Mouse (Mus musculus) spleen, embryonic (tissue): ENCODE data around the gene Zfp207.
"Not testable (repeated sequence)": the region's sequence is repeated elsewhere in the genome, so short reads cannot be mapped to it uniquely, and the experiment has no call there.

Experiments
- CTCF ChIA-PET: fragments of 350-600 bp; sonication (Branson Sonifier 250); formaldehyde crosslinking; loops from one replicate; lab custom pipeline; 2022; lab: Charles Lee

Zfp207 gene

GRCm38 (mm10) chr11:80407878-80408277, 24.8 kb downstream of the Zfp207 start:
- CTCF ChIA-PET = not testable (repeated sequence)

- CTCF ChIA-PET = interaction anchor here (0.7 kb wide), 1 partner anchor 675 kb away, joined by 4 read pairs; no protein-coding TSS in a partner anchor
Observed at GRCm38 (mm10) chr11:80410377-80410776, 27.3 kb downstream of the Zfp207 start.

- CTCF ChIA-PET = no interaction called here
Observed at GRCm38 (mm10) chr11:80417085-80417484, 34.0 kb downstream of the Zfp207 start.

- CTCF ChIA-PET = no interaction called here
Observed at GRCm38 (mm10) chr11:80419743-80420142, 36.7 kb downstream of the Zfp207 start.

GRCm38 (mm10) chr11:80420202-80420984, 37.3 kb downstream of the Zfp207 start:
- CTCF ChIA-PET = no interaction called here

- CTCF ChIA-PET = no interaction called here
Observed at GRCm38 (mm10) chr11:80421421-80422047, 38.5 kb downstream of the Zfp207 start.

GRCm38 (mm10) chr11:80424691-80425090, 41.6 kb downstream of the Zfp207 start:
- CTCF ChIA-PET = no interaction called here

GRCm38 (mm10) chr11:80425247-80425778, 42.2 kb downstream of the Zfp207 start:
- CTCF ChIA-PET = no interaction called here

- CTCF ChIA-PET = not testable (repeated sequence)
Observed at GRCm38 (mm10) chr11:80426029-80426813, 43.1 kb downstream of the Zfp207 start.

- CTCF ChIA-PET = no interaction called here
Observed at GRCm38 (mm10) chr11:80428381-80429008, 45.4 kb downstream of the Zfp207 start, which contains the start of gene Psmd11. Psmd11 (plus strand) TSS chr11:80428615.

- CTCF ChIA-PET = interaction anchor here (0.6 kb wide), 1 partner anchor 406 kb away, joined by 5 read pairs; no protein-coding TSS in a partner anchor
Observed at GRCm38 (mm10) chr11:80429009-80429475, 46.0 kb downstream of the Zfp207 start.

GRCm38 (mm10) chr11:80429500-80430166, 46.6 kb downstream of the Zfp207 start:
- CTCF ChIA-PET = interaction anchor here (0.6 kb wide), 1 partner anchor 406 kb away, joined by 5 read pairs; no protein-coding TSS in a partner anchor

- CTCF ChIA-PET = interaction anchor here (0.7 kb wide), 1 partner anchor 44 kb away, joined by 3 read pairs; no protein-coding TSS in a partner anchor
Observed at GRCm38 (mm10) chr11:80430366-80430910, 47.4 kb downstream of the Zfp207 start.

- CTCF ChIA-PET = no interaction called here
Observed at GRCm38 (mm10) chr11:80446916-80447315, 63.8 kb downstream of the Zfp207 start.

GRCm38 (mm10) chr11:80449859-80450258, 66.8 kb downstream of the Zfp207 start:
- CTCF ChIA-PET = no interaction called here

GRCm38 (mm10) chr11:80452242-80452641, 69.2 kb downstream of the Zfp207 start:
- CTCF ChIA-PET = no interaction called here

GRCm38 (mm10) chr11:80453198-80453597, 70.1 kb downstream of the Zfp207 start:
- CTCF ChIA-PET = no interaction called here
